ENCODE assay signal across 14 mouse cellular contexts in the genomic region with DNA sequence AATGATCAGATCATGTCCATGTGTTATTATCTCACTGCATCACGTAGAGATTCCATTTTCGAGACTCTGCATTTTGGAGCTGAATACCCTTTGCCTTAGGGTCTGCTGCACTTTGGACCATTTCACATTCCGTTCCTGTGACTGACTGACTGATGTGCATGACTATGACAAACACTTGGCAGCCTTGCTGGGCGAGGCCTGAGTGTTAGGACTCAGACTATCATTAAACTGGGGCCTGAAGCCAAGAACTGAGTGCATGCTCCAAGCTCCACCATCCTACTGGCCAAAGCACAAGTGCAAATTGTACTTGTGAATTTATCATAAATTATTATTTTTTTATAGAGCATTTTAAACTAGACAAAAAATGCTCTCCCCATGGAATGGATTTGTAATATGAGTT.
DNase-seq lines count a peak whose midpoint lies in the region; TF ChIP-seq lines count a peak whose summit lies in the region.
"Had no signal": no experiment of that assay in that cellular context is flagged by ENCODE, and none has a peak within 500 bp of the region (broad histone marks: within the 10 kb centered on the region; RNA-seq: fewer than 3 reads in every experiment).

No protein-coding gene starts in this region.

- H3K4me3 ChIP-seq in gastrocnemius, adult 2 months = no peak overlapping the region
- H3K4me3 ChIP-seq: hindbrain, embryonic 10.5 days; limb, embryonic 13.5 days; neural tube, embryonic 12.5 days had no signal

- intact Hi-C loops in gastrocnemius, adult 2 months (cut with DNase I) = no loop called here
- intact Hi-C loops in heart, postnatal 14 days (cut with DNase I) = no loop called here

- no peak for TF ChIP-seq CTCF in gastrocnemius, adult 2 months (IDR thresholded peaks at IDR 0.05)

- no peak overlapping the region for H3K27ac ChIP-seq in gastrocnemius, adult 2 months
- H3K27ac ChIP-seq: hindbrain, embryonic 10.5 days; limb, embryonic 13.5 days; neural tube, embryonic 12.5 days had no signal

- DNase-seq in cerebellum, postnatal 14 days = peak; percentile 7 to 11
- DNase-seq in cerebellum, adult 11 months = no peak
- DNase-seq in kidney, postnatal 25 days = peak; percentile 25 to 33
- DNase-seq in kidney, postnatal 14 days = no peak
- DNase-seq in gastrocnemius, adult 2 months = peak; percentile 68
- peak; percentile 31 to 33 for DNase-seq in heart, postnatal 14 days
- DNase-seq in layer of hippocampus, postnatal 10 days (ENCODE audit: low spot score in 2 of 2) = no peak
- no peak for DNase-seq in right cerebral cortex, postnatal 25 days
- DNase-seq: cerebellum, postnatal 36 days; liver, postnatal 0 days; thymus, adult 2 months had no signal

Comparison
In these comparisons a context has a peak if more than half of its experiments do, and no peak if none do; other contexts are left out.
1. DNase-seq: peak in cerebellum, postnatal 14 days (2 of 2), kidney, postnatal 25 days (2 of 2), gastrocnemius, adult 2 months (single experiment) and heart, postnatal 14 days (2 of 2); none in cerebellum, adult 11 months (single experiment), kidney, postnatal 14 days (single experiment), layer of hippocampus, postnatal 10 days (0 of 2) and right cerebral cortex, postnatal 25 days (single experiment).